Mouse (Mus musculus) testis, adult 2 months (tissue): Measurements from ENCODE around the gene Gcsam.

ENCODE experiments used
- CTCF ChIP-seq: fragments of 200-500 bp; IDR thresholded peaks from 2 replicates; pipeline ENCODE4 v1.5.1; 2012; ENCODE audit warnings: low read depth, mild to moderate bottlenecking, inconsistent platforms, low read length, moderate library complexity; ENCODE audit not compliant: control insufficient read depth, insufficient read depth, insufficient replicate concordance
- POLR2A ChIP-seq: fragments of 200-500 bp; IDR thresholded peaks from 2 replicates; pipeline ENCODE4 v1.6.1; 2012; ENCODE audit warnings: low read depth, mild to moderate bottlenecking, inconsistent platforms, low read length, moderate library complexity; ENCODE audit not compliant: control insufficient read depth

DNA sequence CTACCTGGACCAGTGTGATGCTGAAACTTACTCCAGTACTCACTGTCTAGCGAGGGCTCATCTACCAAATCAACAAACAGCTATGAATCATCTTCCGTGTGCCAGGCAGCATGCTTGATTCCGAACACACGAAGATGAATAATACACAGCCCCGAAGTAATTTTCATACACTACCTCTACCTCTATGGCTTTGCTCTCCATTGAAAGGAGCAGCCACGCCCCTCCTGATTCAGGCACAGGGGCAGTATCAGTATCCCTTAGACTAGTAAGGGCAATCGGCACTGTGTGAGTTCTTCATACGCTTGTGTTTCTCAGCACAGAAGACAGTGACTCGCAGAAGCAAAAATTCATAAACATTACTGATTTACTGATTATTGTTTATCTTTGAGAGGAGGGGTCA lies 44.3 kb downstream of the Gcsam start:
- TF ChIP-seq POLR2A (no peak), CTCF (no peak)
